Mouse (Mus musculus) limb, embryonic 10.5 days (tissue): Measurements from ENCODE around the gene Wdtc1. TPM values are rescaled to one million over a fixed set of nuclear protein-coding genes. Genes with fewer than 3 reads are reported as not detected.

ENCODE experiments used
- DNase-seq: peaks from one replicate; pipeline ENCODE4 v3.0.0-alpha.2; 2017; ENCODE audit warnings: low spot score
- H3K27ac ChIP-seq: fragments of 300-500 bp; sonication (generic); 2 replicates; pipeline ENCODE4 v1.5.1; 2016; ENCODE audit warnings: mild to moderate bottlenecking
- H3K27me3 ChIP-seq: fragments of 300-500 bp; sonication (generic); 2 replicates; pipeline ENCODE4 v1.6.1; 2016; ENCODE audit warnings: low read depth, mild to moderate bottlenecking; ENCODE audit not compliant: poor library complexity, severe bottlenecking
- H3K36me3 ChIP-seq: fragments of 300-500 bp; sonication (generic); 2 replicates; pipeline ENCODE4 v1.6.1; 2016; ENCODE audit warnings: mild to moderate bottlenecking, moderate library complexity
- H3K4me1 ChIP-seq: fragments of 300-500 bp; sonication (generic); 2 replicates; pipeline ENCODE4 v1.6.1; 2016
- H3K4me3 ChIP-seq: fragments of 300-500 bp; sonication (generic); 2 replicates; pipeline ENCODE4 v1.5.1; 2016; ENCODE audit warnings: mild to moderate bottlenecking, moderate library complexity
- H3K9me3 ChIP-seq: fragments of 300-500 bp; sonication (generic); replicated peaks from 2 replicates; pipeline ENCODE4 v1.6.1; 2016; ENCODE audit warnings: mild to moderate bottlenecking
- WGBS: fragments of 180-500 bp; shearing (Covaris S2); methylation state at CpG from one replicate; pipeline ENCODE4 v1.1.7; 2016; 5-methylcytosine and 5-hydroxymethylcytosine counted together
- polyA plus RNA-seq: library from polyadenylated mRNA; unstranded; fragments of >200 nt; fragmentation: Nextera tagmentation; extraction: Ambion mirVana; gene quantifications from 2 replicates; pipeline ENCODE4 v1.2.1, GENCODE M21; 2016

Wdtc1 gene
- polyA plus RNA-seq, 1 experiment from 2014 or later = 15.5 TPM

- Histone ChIP-seq H3K36me3 (peaks cover 4% of the 10 kb centered on the region; the same call in 1 of the 2 replicates), H3K27me3 (0 out of 2 replicates have a peak, but pooled peaks cover 9% of the 10 kb centered on the region), H3K4me3 (peak overlapping the region; percentile 95), H3K27ac (peak overlapping the region; percentile 92), H3K9me3 (no peaks in the 10 kb centered on the region), H3K4me1 (peaks cover 23% of the 10 kb centered on the region)
- no peak for DNase-seq
- 1% methylated on average over 39 of the region's 39 CpGs for WGBS
These were observed 14.7 kb downstream of the Wdtc1 start for GRCm38 (mm10) chr4:133338521-133339095.

GRCm38 (mm10) chr4:133337833-133338520 lies 15.3 kb downstream of the Wdtc1 start:
- Histone ChIP-seq H3K4me3 (peak overlapping the region; percentile 95), H3K27ac (no peak overlapping the region), H3K4me1 (peaks cover 30% of the 10 kb centered on the region), H3K36me3 (peaks cover 4% of the 10 kb centered on the region; the same call in 1 of the 2 replicates), H3K9me3 (no peaks in the 10 kb centered on the region), H3K27me3 (0 out of 2 replicates have a peak, but pooled peaks cover 9% of the 10 kb centered on the region)
- 14% methylated on average over 14 of the region's 14 CpGs for WGBS
- no peak for DNase-seq

- no peak for DNase-seq
- Histone ChIP-seq H3K27ac (no peak overlapping the region), H3K27me3 (no peaks in the 10 kb centered on the region), H3K9me3 (no peaks in the 10 kb centered on the region), H3K4me3 (no peak overlapping the region), H3K36me3 (peaks cover 4% of the 10 kb centered on the region; the same call in 1 of the 2 replicates), H3K4me1 (peaks cover 18% of the 10 kb centered on the region)
- WGBS = 54% methylated on average over 6 of the region's 6 CpGs
These were observed 20.0 kb downstream of the Wdtc1 start for GRCm38 (mm10) chr4:133333306-133333705.

DNA sequence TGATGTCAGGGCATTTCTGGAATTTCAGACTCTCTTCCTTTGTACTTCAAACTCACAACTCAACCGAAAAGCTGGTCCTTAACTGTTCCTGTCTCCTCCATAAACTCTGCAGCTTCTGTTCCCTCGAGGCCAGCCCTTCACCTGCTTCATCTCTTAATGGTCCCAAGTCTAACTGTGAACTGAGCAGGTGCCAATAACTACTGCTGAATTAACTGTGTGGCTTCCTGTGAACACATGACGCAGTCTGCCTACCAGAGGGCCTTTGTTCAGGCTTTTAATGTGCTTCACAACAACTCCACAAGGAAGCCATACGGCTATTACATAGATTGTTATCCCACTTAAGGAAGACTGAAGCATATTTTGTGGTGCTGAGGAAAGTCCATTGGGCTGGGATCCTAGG lies 23.0 kb downstream of the Wdtc1 start:
- WGBS = 83% methylated on average over 4 of the region's 4 CpGs
- no peak for DNase-seq
- H3K36me3 ChIP-seq = peaks cover 4% of the 10 kb centered on the region; the same call in 1 of the 2 replicates
- no peak overlapping the region for H3K4me3 ChIP-seq
- peaks cover 11% of the 10 kb centered on the region for H3K4me1 ChIP-seq
- H3K27ac ChIP-seq = no peak overlapping the region
- no peaks in the 10 kb centered on the region for H3K9me3 ChIP-seq
- no peaks in the 10 kb centered on the region for H3K27me3 ChIP-seq

DNA sequence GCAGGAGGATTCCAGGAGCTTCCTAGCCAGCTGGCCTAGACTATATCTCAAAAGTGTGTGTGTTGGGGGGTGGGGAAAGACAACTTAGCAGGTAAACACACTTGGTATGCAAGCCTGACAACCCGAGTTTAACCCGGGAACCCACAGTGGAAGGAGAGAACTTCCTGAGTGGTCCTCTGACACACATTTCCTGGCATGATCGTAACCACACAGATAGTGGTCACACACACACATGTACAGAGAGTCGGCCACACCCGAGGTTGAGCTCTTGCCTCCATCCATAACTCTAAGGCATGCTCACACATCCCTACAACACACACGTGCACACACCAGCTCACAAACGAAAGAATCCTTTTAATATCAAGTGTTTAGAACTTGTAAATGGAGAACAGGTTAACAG lies 25.2 kb downstream of the Wdtc1 start:
- Histone ChIP-seq H3K27me3 (no peaks in the 10 kb centered on the region), H3K9me3 (no peaks in the 10 kb centered on the region), H3K27ac (no peak overlapping the region), H3K4me1 (peaks cover 3% of the 10 kb centered on the region), H3K4me3 (no peak overlapping the region), H3K36me3 (peaks cover 5% of the 10 kb centered on the region; the same call in 1 of the 2 replicates)
- no peak for DNase-seq
- 82% methylated on average over 7 of the region's 7 CpGs for WGBS

- Histone ChIP-seq H3K4me1 (peaks cover 14% of the 10 kb centered on the region), H3K9me3 (no peaks in the 10 kb centered on the region), H3K36me3 (peaks cover 30% of the 10 kb centered on the region), H3K4me3 (no peak overlapping the region), H3K27ac (no peak overlapping the region), H3K27me3 (no peaks in the 10 kb centered on the region)
- DNase-seq = no peak
- whole genome bisulfite sequencing = 91% methylated on average over 3 of the region's 3 CpGs
These were observed 33.6 kb downstream of the Wdtc1 start for GRCm38 (mm10) chr4:133319667-133320066.

DNA sequence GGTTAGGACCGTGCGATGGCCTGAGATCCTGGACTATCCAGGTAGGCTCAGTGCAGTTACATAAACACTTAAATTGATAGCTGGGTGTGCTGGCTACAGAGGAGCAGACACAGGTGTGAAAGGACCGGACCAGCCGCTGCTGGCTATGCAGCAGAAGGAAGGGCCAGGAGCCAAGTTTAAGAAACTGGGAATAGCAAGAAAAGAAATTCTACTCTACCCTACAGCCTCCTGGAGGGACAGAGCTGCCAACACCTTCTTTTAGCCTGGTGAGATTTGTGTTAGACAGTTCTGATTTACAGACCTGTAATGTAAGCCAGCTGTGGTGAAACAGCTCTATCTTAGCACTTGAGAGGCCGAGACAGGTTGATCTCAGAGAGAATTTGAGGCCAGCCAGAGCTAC lies 37.3 kb downstream of the Wdtc1 start:
- Histone ChIP-seq H3K27me3 (no peaks in the 10 kb centered on the region), H3K4me1 (peaks cover 14% of the 10 kb centered on the region)
- WGBS = 69% methylated on average over 5 of the region's 5 CpGs

DNA sequence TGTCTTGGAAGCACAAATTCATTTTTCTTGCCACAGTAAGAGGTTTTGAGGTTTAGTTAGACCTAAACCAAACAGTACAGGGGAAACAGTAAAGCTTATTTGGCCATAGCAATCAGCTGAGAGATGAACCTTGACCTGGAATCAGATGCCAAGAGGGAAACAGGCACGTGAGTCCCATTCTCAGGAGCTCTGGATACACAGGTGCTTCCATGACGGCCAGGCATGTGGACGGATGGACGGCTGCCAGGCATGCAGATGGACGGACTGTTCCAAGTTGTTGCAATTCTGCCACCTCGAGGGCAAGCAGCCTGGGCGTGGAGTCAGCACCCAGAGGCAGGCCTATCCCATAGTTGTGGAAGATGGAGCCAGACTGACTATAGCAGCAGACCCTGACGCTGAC lies 38.4 kb downstream of the Wdtc1 start:
- WGBS = 85% methylated on average over 8 of the region's 8 CpGs
- DNase-seq = no peak

More for the DNA sequence above, 37.3 kb downstream of the Wdtc1 start:
- H3K4me3 ChIP-seq = no peak overlapping the region
- H3K9me3 ChIP-seq = no peaks in the 10 kb centered on the region
- peaks cover 21% of the 10 kb centered on the region for H3K36me3 ChIP-seq
- DNase-seq = no peak
- no peak overlapping the region for H3K27ac ChIP-seq

DNA sequence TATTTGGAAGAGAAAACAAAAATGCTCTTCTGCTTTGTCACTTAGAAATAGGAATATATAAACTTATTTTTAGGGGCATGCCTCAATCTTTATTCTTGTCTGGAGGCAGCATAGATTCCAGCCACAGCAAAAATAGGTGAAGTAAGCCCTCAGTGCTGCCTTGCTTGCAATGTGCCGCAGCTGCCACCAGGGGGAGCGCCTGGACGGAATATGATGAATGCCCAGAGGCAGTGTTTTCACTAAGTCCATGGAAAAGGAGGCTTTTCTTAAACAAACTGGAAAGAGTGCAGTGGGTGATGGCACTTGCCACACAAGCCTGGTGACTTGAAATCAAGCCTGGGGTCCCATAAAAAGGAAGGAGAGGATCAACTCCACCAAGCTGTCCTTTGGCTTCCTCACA lies 43.3 kb downstream of the Wdtc1 start:
- H3K4me3 ChIP-seq = no peak overlapping the region
- no peaks in the 10 kb centered on the region for H3K9me3 ChIP-seq
- H3K4me1 ChIP-seq = 0 out of 2 replicates have a peak, but pooled peaks cover under 1% of the 10 kb centered on the region
- DNase-seq = peak; percentile 93
- H3K27me3 ChIP-seq = no peaks in the 10 kb centered on the region
- peaks cover 29% of the 10 kb centered on the region; the same call in 1 of the 2 replicates for H3K36me3 ChIP-seq
- 0% methylated on average over 3 of the region's 3 CpGs for WGBS
- no peak overlapping the region for H3K27ac ChIP-seq

More for the DNA sequence above, 38.4 kb downstream of the Wdtc1 start:
- Histone ChIP-seq H3K27ac (no peak overlapping the region), H3K4me3 (no peak overlapping the region), H3K36me3 (peaks cover 21% of the 10 kb centered on the region), H3K4me1 (peaks cover 14% of the 10 kb centered on the region), H3K9me3 (no peaks in the 10 kb centered on the region), H3K27me3 (no peaks in the 10 kb centered on the region)

DNA sequence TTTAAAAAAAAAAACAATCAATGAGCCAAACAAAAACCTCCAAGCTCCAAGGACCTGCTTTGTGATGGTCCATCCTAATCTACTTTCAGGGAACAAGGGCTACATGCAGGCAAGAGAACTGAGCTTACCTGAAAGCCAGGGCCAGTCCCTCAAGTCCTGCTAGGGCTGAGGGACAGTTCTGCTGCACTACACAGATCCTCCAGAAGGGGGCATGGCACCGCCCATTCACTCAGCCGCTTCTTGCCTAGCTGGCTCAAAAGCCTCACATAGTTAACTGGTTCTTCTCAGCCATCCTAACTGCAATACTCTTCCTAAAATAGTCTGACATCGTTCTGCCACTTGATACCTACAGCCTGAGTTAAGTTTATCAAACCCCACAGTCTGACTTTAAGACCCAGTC lies 46.0 kb downstream of the Wdtc1 start:
- WGBS = 47% methylated on average over 3 of the region's 3 CpGs
- Histone ChIP-seq H3K27ac (no peak overlapping the region), H3K9me3 (no peaks in the 10 kb centered on the region), H3K4me3 (no peak overlapping the region), H3K4me1 (no peaks in the 10 kb centered on the region), H3K36me3 (peaks cover 32% of the 10 kb centered on the region), H3K27me3 (no peaks in the 10 kb centered on the region)
- peak; percentile 65 for DNase-seq

GRCm38 (mm10) chr4:133305825-133306224 lies 47.5 kb downstream of the Wdtc1 start:
- Histone ChIP-seq H3K4me3 (no peak overlapping the region), H3K27ac (no peak overlapping the region), H3K27me3 (no peaks in the 10 kb centered on the region), H3K36me3 (peaks cover 44% of the 10 kb centered on the region), H3K9me3 (no peaks in the 10 kb centered on the region), H3K4me1 (no peaks in the 10 kb centered on the region)
- no peak for DNase-seq
- 89% methylated on average over 7 of the region's 7 CpGs for WGBS

DNA sequence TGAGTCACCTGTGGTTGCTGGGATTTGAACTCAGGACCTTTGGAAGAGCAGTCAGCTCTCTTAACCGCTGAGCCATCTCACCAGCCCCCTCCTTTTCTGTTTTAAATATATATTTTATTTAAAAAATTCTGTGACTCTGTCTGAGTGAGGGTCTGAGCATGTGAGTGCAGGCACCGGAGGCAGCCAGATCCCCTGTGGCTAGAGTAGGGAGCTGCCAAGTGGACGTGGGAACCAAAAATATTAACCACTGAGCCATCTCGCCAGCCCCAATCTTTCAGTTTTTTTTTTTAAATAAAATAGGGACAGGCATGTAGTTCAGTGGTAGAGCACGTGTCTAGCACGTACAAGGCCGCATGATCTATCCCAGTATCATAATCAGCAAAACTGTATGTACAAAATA lies 48.5 kb downstream of the Wdtc1 start:
- Histone ChIP-seq H3K36me3 (peaks cover 53% of the 10 kb centered on the region), H3K9me3 (no peaks in the 10 kb centered on the region), H3K27me3 (no peaks in the 10 kb centered on the region), H3K4me3 (no peak overlapping the region), H3K4me1 (0 out of 2 replicates have a peak, but pooled peaks cover under 1% of the 10 kb centered on the region), H3K27ac (no peak overlapping the region)
- 95% methylated on average over 7 of the region's 7 CpGs for WGBS
- DNase-seq = no peak

DNA sequence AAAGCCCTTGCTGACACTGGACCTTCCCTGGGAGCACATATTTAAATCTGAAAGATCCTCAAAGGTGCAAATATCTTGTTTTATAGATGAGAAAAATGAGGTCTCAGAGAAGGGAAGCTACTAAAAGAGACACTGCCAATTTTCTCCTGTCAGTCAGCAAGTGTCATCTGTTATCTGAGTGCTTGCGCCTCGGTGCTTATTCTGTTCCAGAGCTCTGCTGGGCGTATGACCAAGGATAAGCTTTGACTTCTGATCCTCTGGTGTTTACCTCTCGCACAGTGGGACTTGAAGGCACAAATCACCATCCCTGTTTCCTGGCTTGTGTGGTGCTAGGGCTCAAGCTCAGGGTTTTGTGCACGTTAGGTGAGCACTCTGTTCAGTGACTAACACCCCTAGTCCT lies 50.6 kb downstream of the Wdtc1 start:
- WGBS = 91% methylated on average over 5 of the region's 5 CpGs
- Histone ChIP-seq H3K4me3 (no peak overlapping the region), H3K27ac (no peak overlapping the region), H3K4me1 (peaks cover 20% of the 10 kb centered on the region), H3K36me3 (peaks cover 51% of the 10 kb centered on the region), H3K27me3 (no peaks in the 10 kb centered on the region), H3K9me3 (no peaks in the 10 kb centered on the region)
- DNase-seq = no peak
